Mouse (Mus musculus) lung, embryonic 14.5 days (tissue): ENCODE results near the gene Ankrd17. TPM values are rescaled to one million over a fixed set of nuclear protein-coding genes. Genes with fewer than 3 reads are reported as not detected.

Experiments used
- ATAC-seq: fragments of 200-750 bp; cut with Nextera tagmentation; 2 replicates; pipeline ENCODE4 v1.8.0; 2017; ENCODE audit warnings: mild to moderate bottlenecking, moderate TSS enrichment, moderate library complexity; ENCODE audit not compliant: insufficient read depth
- DNase-seq: peaks from one replicate; pipeline ENCODE4 v3.0.0-alpha.2; 2015
- H3K27ac ChIP-seq: fragments of 300-500 bp; sonication (generic); 2 replicates; pipeline ENCODE4 v1.5.1; 2014; ENCODE audit warnings: low read depth, mild to moderate bottlenecking, moderate library complexity
- H3K27me3 ChIP-seq: fragments of 300-500 bp; sonication (generic); 2 replicates; pipeline ENCODE4 v1.6.1; 2014; ENCODE audit warnings: low read length, control low read depth; ENCODE audit not compliant: insufficient read depth
- H3K36me3 ChIP-seq: fragments of 300-500 bp; sonication (generic); 2 replicates; pipeline ENCODE4 v1.6.1; 2014; ENCODE audit warnings: control low read depth; ENCODE audit not compliant: insufficient read depth
- H3K4me1 ChIP-seq: fragments of 300-500 bp; sonication (generic); 2 replicates; pipeline ENCODE4 v1.6.1; 2014; ENCODE audit warnings: antibody characterized with exemption, control low read depth; ENCODE audit not compliant: insufficient read depth
- H3K4me2 ChIP-seq: fragments of 300-500 bp; sonication (generic); 2 replicates; pipeline ENCODE4 v1.6.1; 2014; ENCODE audit warnings: mild to moderate bottlenecking
- H3K4me3 ChIP-seq: fragments of 300-500 bp; sonication (generic); 2 replicates; pipeline ENCODE4 v1.5.1; 2014; ENCODE audit warnings: low read depth, low read length
- H3K9ac ChIP-seq: fragments of 300-500 bp; sonication (generic); 2 replicates; pipeline ENCODE4 v1.6.1; 2014
- H3K9me3 ChIP-seq: fragments of 300-500 bp; sonication (generic); 2 replicates; pipeline ENCODE4 v1.6.1; 2016; ENCODE audit warnings: low read depth, low read length, control low read depth
- CTCF ChIP-seq: IDR thresholded peaks from 2 replicates; pipeline ENCODE4 v1.5.1; 2016; ENCODE audit warnings: antibody characterized with exemption, low read depth
- WGBS: fragments of 180-500 bp; shearing (Covaris S2); extraction: QIAGEN DNeasy Blood & Tissue Kit; methylation state at CpG from one replicate; pipeline ENCODE4 v1.1.7; 2014; 5-methylcytosine and 5-hydroxymethylcytosine counted together
- polyA plus RNA-seq: library from polyadenylated mRNA; unstranded; fragments of >200 nt; fragmentation: Nextera tagmentation; extraction: Ambion mirVana; gene quantifications from 2 replicates; pipeline ENCODE4 v1.2.1, GENCODE M21; 2014

The Ankrd17 gene
- polyA plus RNA-seq, 1 experiment from 2014 or later: 32.9 TPM

DNA sequence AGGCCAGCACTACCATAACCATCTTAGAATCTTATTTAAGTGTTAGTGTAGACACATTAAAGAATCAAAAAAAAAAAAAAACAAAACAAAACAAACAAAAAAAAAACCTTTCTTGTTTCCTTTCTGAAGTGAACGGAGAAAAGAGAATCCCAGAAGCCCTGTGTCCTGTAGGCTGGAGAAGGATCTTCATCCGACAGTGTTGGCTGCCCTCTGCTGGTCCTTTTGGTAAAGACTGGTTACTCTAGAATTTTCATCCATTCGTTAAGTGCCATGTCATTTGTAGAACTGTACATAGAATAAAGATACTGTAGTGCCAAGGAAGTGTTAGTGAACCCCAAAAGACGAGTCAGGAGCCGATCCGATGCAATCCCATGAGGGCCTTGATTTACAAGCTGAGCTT is 171.5 kb downstream of the Ankrd17 start:
- peak; percentile 79 for TF ChIP-seq CTCF
- Histone ChIP-seq H3K9me3 (no peaks in the 10 kb centered on the region), H3K4me2 (no peak overlapping the region), H3K4me1 (no peaks in the 10 kb centered on the region), H3K27me3 (no peaks in the 10 kb centered on the region), H3K4me3 (no peak overlapping the region), H3K27ac (no peak overlapping the region), H3K9ac (no peak overlapping the region), H3K36me3 (no peaks in the 10 kb centered on the region)
- peak; percentile 91 for DNase-seq
- peak; percentile 74; the same call in 1 of the 2 replicates for ATAC-seq
- WGBS: 19% methylated on average over 6 of the region's 6 CpGs

DNA sequence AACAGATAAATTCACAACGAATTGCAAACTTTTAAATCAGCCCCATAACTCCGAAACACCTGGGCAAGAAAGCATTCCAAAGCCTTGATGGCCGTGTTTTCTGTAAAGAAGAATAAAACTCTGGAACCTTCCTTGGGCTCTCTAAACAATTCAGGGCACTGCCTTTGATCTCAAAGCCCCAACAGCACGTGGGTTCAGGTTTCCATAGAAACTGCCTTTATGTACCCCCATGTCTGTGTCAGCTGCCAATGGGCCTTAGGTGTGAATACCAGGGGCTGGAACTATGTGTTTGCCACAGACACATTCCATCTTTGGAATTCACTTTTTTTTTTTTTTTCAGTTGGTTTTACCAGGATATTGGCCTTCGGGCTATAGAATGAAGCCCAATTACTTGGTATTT is 183.6 kb downstream of the Ankrd17 start:
- H3K36me3 ChIP-seq: no peaks in the 10 kb centered on the region
- TF ChIP-seq CTCF: no peak

DNA sequence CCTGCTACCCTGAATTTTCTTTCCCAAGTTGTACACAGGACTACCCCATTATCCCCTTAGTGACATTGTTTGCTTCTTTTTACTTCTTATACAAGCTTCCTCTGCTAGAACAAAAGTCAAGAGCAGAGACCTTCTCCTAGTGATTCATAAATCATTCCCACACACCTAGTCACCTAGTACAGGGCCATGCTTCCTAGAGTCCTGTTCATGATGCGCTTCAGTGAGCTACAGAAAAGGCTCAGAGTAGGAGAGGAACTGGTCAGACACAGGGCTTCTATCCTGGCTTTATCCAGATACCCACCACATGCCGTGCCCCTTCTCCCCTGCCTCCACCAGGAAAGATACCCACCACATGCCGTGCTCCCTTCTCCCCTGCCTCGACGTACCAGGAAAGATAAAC is 187.3 kb downstream of the Ankrd17 start:
- no peak for TF ChIP-seq CTCF
- no peak overlapping the region for H3K4me3 ChIP-seq
- H3K27me3 ChIP-seq: no peaks in the 10 kb centered on the region
- ATAC-seq (no peak), DNase-seq (no peak)
- H3K4me2 ChIP-seq: no peak overlapping the region
- no peaks in the 10 kb centered on the region for H3K9me3 ChIP-seq
- no peaks in the 10 kb centered on the region for H3K4me1 ChIP-seq
- H3K36me3 ChIP-seq: no peaks in the 10 kb centered on the region
- H3K27ac ChIP-seq: no peak overlapping the region
- H3K9ac ChIP-seq: no peak overlapping the region
- WGBS: 62% methylated on average over 5 of the region's 5 CpGs

More for the DNA sequence above, 183.6 kb downstream of the Ankrd17 start:
- ATAC-seq (no peak), DNase-seq (no peak)
- Histone ChIP-seq H3K27ac (no peak overlapping the region), H3K4me1 (no peaks in the 10 kb centered on the region), H3K27me3 (no peaks in the 10 kb centered on the region), H3K9ac (no peak overlapping the region), H3K4me2 (no peak overlapping the region), H3K9me3 (no peaks in the 10 kb centered on the region), H3K4me3 (no peak overlapping the region)
- WGBS: 41% methylated on average over 5 of the region's 5 CpGs

DNA sequence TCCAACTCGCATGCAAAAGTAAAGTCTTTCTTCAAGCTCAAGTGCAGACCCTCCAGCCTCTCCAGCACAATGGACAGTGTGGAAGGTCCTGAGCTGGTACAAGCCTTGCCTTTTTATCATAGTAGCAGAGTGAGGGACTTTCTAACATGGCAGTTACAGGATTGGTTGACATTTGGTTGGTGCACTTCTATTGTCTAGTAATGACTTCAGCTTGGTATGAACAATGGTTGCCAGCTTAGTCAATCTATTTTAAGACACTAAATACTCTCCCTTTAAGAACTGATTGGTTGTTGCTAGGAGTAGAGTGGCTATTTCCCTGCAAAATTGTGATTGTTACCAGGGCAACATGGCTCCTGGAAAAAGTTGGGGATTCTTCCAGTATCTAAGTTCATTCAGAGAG is 188.3 kb downstream of the Ankrd17 start:
- DNase-seq: no peak

More for the DNA sequence above, 188.3 kb downstream of the Ankrd17 start:
- H3K9ac ChIP-seq: no peak overlapping the region
- no peak overlapping the region for H3K4me2 ChIP-seq
- H3K27me3 ChIP-seq: no peaks in the 10 kb centered on the region
- H3K4me3 ChIP-seq: no peak overlapping the region
- no peaks in the 10 kb centered on the region for H3K9me3 ChIP-seq
- 74% methylated on average over 1 of the region's 1 CpGs for WGBS
- no peak for ATAC-seq
- no peaks in the 10 kb centered on the region for H3K4me1 ChIP-seq
- H3K36me3 ChIP-seq: no peaks in the 10 kb centered on the region
- no peak overlapping the region for H3K27ac ChIP-seq
- TF ChIP-seq CTCF: no peak

Other genes starting within 250 kb of the Ankrd17 start
- gene Cox18, start 142.6 kb downstream of the Ankrd17 start, polyA plus RNA-seq: 33.8 and 39.9 TPM in 2 replicates
- gene Gm9958, start 627 bp upstream of the Ankrd17 start, polyA plus RNA-seq: 5.8 and 6.6 TPM in 2 replicates
- gene Alb, start 94.3 kb upstream of the Ankrd17 start, polyA plus RNA-seq: 0.95 and 1.7 TPM in 2 replicates
- 2.1 and 4.5 TPM in 2 replicates for gene Afp, start 124.2 kb upstream of the Ankrd17 start, polyA plus RNA-seq
- gene Afm, start 152.4 kb upstream of the Ankrd17 start, polyA plus RNA-seq: 0.12 TPM in 1 of 2 replicates, not detected in the other
- gene 5830473C10Rik, start 194.5 kb upstream of the Ankrd17 start, polyA plus RNA-seq: 0.14 and 0.30 TPM in 2 replicates